Mouse (Mus musculus) MEL (cell line): ENCODE measurements around the gene Hmgcll1. TPM values are rescaled to one million over a fixed set of nuclear protein-coding genes. Genes with fewer than 3 reads are reported as not detected.

ENCODE experiments used
- DNase-seq: peaks from one replicate; pipeline ENCODE4 v3.0.0; 2011; ENCODE audit warnings: low read depth, low spot score
- H3K27ac ChIP-seq: 2 replicates; pipeline ENCODE4 v1.5.1; 2012; ENCODE audit warnings: low read depth, mild to moderate bottlenecking, control low read depth, low read length, moderate library complexity; ENCODE audit not compliant: control insufficient read depth
- H3K27me3 ChIP-seq, 2 experiments: fragments of 150-350 bp in 1 of 2; sonication (generic) in 1 of 2; 2 replicates each; pipeline ENCODE4 v1.6.1; 2012; ENCODE audit warnings: low read length in 2 of 2, mild to moderate bottlenecking in 2 of 2, improper control_type of control experiment in 1 of 2, moderate library complexity in 1 of 2; ENCODE audit not compliant: insufficient read depth in 2 of 2, control insufficient read depth in 1 of 2
- H3K36me3 ChIP-seq, 2 experiments: 2 replicates each; pipeline ENCODE4 v1.6.1; 2012 to 2014; ENCODE audit warnings: low read length in 2 of 2, improper control_type of control experiment in 1 of 2, inconsistent platforms in 1 of 2, mild to moderate bottlenecking in 1 of 2; ENCODE audit not compliant: insufficient read depth in 2 of 2, control insufficient read depth in 1 of 2
- H3K4me1 ChIP-seq, 2 experiments: fragments of 150-350 bp in 1 of 2; sonication (generic) in 1 of 2; 2 replicates each; pipeline ENCODE4 v1.6.1; 2012; ENCODE audit warnings: low read length in 2 of 2, improper control_type of control experiment in 1 of 2, mild to moderate bottlenecking in 1 of 2; ENCODE audit not compliant: insufficient read depth in 2 of 2, control insufficient read depth in 1 of 2
- H3K4me3 ChIP-seq, 2 experiments: fragments of 150-350 bp in 1 of 2; sonication (generic) in 1 of 2; 2 replicates each; pipeline ENCODE4 v1.5.1; 2012; ENCODE audit warnings: low read depth in 2 of 2, low read length in 2 of 2, mild to moderate bottlenecking in 2 of 2, moderate library complexity in 2 of 2, control low read depth in 1 of 2, improper control_type of control experiment in 1 of 2; ENCODE audit not compliant: control insufficient read depth in 1 of 2, insufficient read depth in 1 of 2
- H3K79me2 ChIP-seq: 2 replicates; pipeline ENCODE4 v1.6.1; 2012; ENCODE audit warnings: mild to moderate bottlenecking, low read length, moderate library complexity; ENCODE audit not compliant: control insufficient read depth, poor library complexity, insufficient read depth
- H3K9ac ChIP-seq: 2 replicates; pipeline ENCODE4 v1.6.1; 2012; ENCODE audit warnings: low read depth, mild to moderate bottlenecking, control low read depth, low read length, moderate library complexity; ENCODE audit not compliant: control insufficient read depth, poor library complexity, severe bottlenecking
- H3K9me3 ChIP-seq: fragments of 150-350 bp; sonication (generic); replicated peaks from 2 replicates; pipeline ENCODE4 v1.6.1; 2012; ENCODE audit warnings: mild to moderate bottlenecking, low read length, improper control_type of control experiment, moderate library complexity; ENCODE audit not compliant: insufficient read depth
- EP300 ChIP-seq, 2 experiments: IDR thresholded peaks; 2 replicates each; pipeline ENCODE4 v1.6.1; 2011; ENCODE audit warnings: improper control_type of control experiment in 2 of 2, low read length in 2 of 2, low read depth in 1 of 2, mild to moderate bottlenecking in 1 of 2
- ETS1 ChIP-seq: IDR thresholded peaks from 2 replicates; pipeline ENCODE4 v1.6.1; 2012; ENCODE audit warnings: low read depth, mild to moderate bottlenecking, inconsistent platforms, low read length, improper control_type of control experiment, moderate library complexity
- GATA1 ChIP-seq: IDR thresholded peaks from 2 replicates; pipeline ENCODE4 v1.6.1; 2011; ENCODE audit warnings: low read depth, low read length, improper control_type of control experiment
- JUND ChIP-seq: IDR thresholded peaks from 2 replicates; pipeline ENCODE4 v1.6.1; 2011; ENCODE audit warnings: low read depth, mild to moderate bottlenecking, improper control_type of control experiment, low read length
- MAFK ChIP-seq: IDR thresholded peaks from 2 replicates; pipeline ENCODE4 v1.6.1; 2011; ENCODE audit warnings: low read depth, mild to moderate bottlenecking, low read length, improper control_type of control experiment, borderline replicate concordance
- MAX ChIP-seq: IDR thresholded peaks from 2 replicates; pipeline ENCODE4 v1.6.1; 2011; ENCODE audit warnings: low read length, improper control_type of control experiment
- MYC ChIP-seq: IDR thresholded peaks from 2 replicates; pipeline ENCODE4 v1.6.1; 2011; ENCODE audit warnings: low read depth, mild to moderate bottlenecking, low read length, improper control_type of control experiment, moderate library complexity
- POLR2A ChIP-seq, 2 experiments: IDR thresholded peaks; 2 replicates each; pipeline ENCODE4 v1.6.1; 2011 to 2012; ENCODE audit warnings: low read length in 2 of 2, mild to moderate bottlenecking in 2 of 2, control low read depth in 1 of 2, improper control_type of control experiment in 1 of 2, low read depth in 1 of 2, moderate library complexity in 1 of 2; ENCODE audit not compliant: control insufficient read depth in 1 of 2, insufficient read depth in 1 of 2, poor library complexity in 1 of 2
- TAL1 ChIP-seq: IDR thresholded peaks from 2 replicates; pipeline ENCODE4 v1.6.1; 2012; ENCODE audit warnings: mild to moderate bottlenecking, inconsistent platforms, low read length, moderate library complexity, mixed read lengths
- TBP ChIP-seq: IDR thresholded peaks from 2 replicates; pipeline ENCODE4 v1.8.0; 2011; ENCODE audit warnings: low read depth, low read length, improper control_type of control experiment
- TCF12 ChIP-seq: IDR thresholded peaks from 2 replicates; pipeline ENCODE4 v1.6.1; 2014; ENCODE audit warnings: low read depth, mild to moderate bottlenecking, inconsistent platforms, low read length, improper control_type of control experiment, moderate library complexity
- UBTF ChIP-seq: IDR thresholded peaks from 2 replicates; pipeline ENCODE4 v1.6.1; 2012; ENCODE audit warnings: low read depth, mild to moderate bottlenecking, inconsistent platforms, low read length, improper control_type of control experiment, moderate library complexity, borderline replicate concordance; ENCODE audit not compliant: insufficient read depth
- ZNF384 ChIP-seq: IDR thresholded peaks from 2 replicates; pipeline ENCODE4 v1.6.1; 2012; ENCODE audit warnings: low read depth, mild to moderate bottlenecking, inconsistent platforms, low read length, improper control_type of control experiment
- polyA plus RNA-seq, 2 experiments: library from polyadenylated mRNA; stranded (reverse) in 1 of 2; unstranded in 1 of 2; fragments of >175 nt in 1 of 2; fragments of >200 nt in 1 of 2; gene quantifications; 2 replicates each; pipeline versions ENCODE4 v1.2.1 to v1.2.4; 2012; ENCODE audit warnings: low replicate concordance in 2 of 2, low read depth in 1 of 2; ENCODE audit not compliant: insufficient read length in 2 of 2, insufficient read depth in 1 of 2, missing spikeins in 1 of 2
- total RNA-seq: library from RNA; depleted of rRNA; stranded (reverse); fragments of 300-350 nt; gene quantifications from 2 replicates; pipeline ENCODE4 v1.2.3, GENCODE M21; 2012

Gene Hmgcll1
- total and polyA plus RNA-seq, 3 experiments, result not detected

- peak overlapping the region; percentile 49 for H3K27ac ChIP-seq
- DNase-seq, result peak; percentile 44
Observed at GRCm38 (mm10) chr9:75981139-75981538, 33.5 kb upstream of the Hmgcll1 start.

GRCm38 (mm10) chr9:75989491-75989890 lies 25.2 kb upstream of the Hmgcll1 start:
- Histone ChIP-seq H3K4me1 (no peaks in the 10 kb centered on the region), H3K9ac (no peak overlapping the region), H3K4me3 (no peak overlapping the region), H3K79me2 (no peaks in the 10 kb centered on the region), H3K36me3 (no peaks in the 10 kb centered on the region; a peak in 1 of 4 replicates), H3K9me3 (no peaks in the 10 kb centered on the region)
- no peak for TF ChIP-seq TBP
- no peak for TF ChIP-seq JUND
- TF ChIP-seq MAX, result no peak
- TF ChIP-seq TCF12, result no peak
- TF ChIP-seq, all 39 proteins: peak for 0
- no peak overlapping the region for H3K27ac ChIP-seq
- H3K27me3 ChIP-seq, result no peaks in the 10 kb centered on the region
- no peak for DNase-seq

More at GRCm38 (mm10) chr9:75981139-75981538, 33.5 kb upstream of the Hmgcll1 start:
- TF ChIP-seq ZNF384 (peak; percentile 92), GATA1 (peak; percentile 68), UBTF (no peak), EP300 (IDR thresholded peaks at IDR 0.05; ENCODE audit: low read depth in 1 of 2, low read length in 2 of 2) (peak; percentile 64 to 71; a peak in 3 of 4 replicates), TAL1 (peak; percentile 33), ETS1 (peak; percentile 63), JUND (no peak), MAFK (no peak), TCF12 (peak; percentile 80)
- H3K4me1 ChIP-seq, result peaks cover 9 to 13% of the 10 kb centered on the region in 2 experiments
- no peaks in the 10 kb centered on the region for H3K79me2 ChIP-seq
- peaks cover 0 to 23% of the 10 kb centered on the region in 2 experiments; a peak in 2 of 4 replicates for H3K36me3 ChIP-seq
- no peak overlapping the region for H3K9ac ChIP-seq
- H3K27me3 ChIP-seq, result no peaks in the 10 kb centered on the region
- no peaks in the 10 kb centered on the region for H3K9me3 ChIP-seq
- H3K4me3 ChIP-seq, result no peak overlapping the region

GRCm38 (mm10) chr9:75998791-75999350 lies 15.8 kb upstream of the Hmgcll1 start:
- Histone ChIP-seq H3K4me3 (peak overlapping the region in 1 of 2 experiments; percentile 33; a peak in 2 of 4 replicates), H3K4me1 (peaks cover 16 to 36% of the 10 kb centered on the region in 2 experiments), H3K9me3 (no peaks in the 10 kb centered on the region), H3K27me3 (no peaks in the 10 kb centered on the region), H3K27ac (peak overlapping the region; percentile 62), H3K79me2 (no peaks in the 10 kb centered on the region), H3K9ac (peak overlapping the region; percentile 27), H3K36me3 (peaks cover 0 to 40% of the 10 kb centered on the region in 2 experiments; a peak in 2 of 4 replicates)
- TF ChIP-seq ETS1 (peak; percentile 61; the same call in 1 of the 2 replicates), UBTF (no peak), MAFK (no peak), POLR2A (IDR thresholded peaks at IDR 0.05; ENCODE audit: control insufficient read depth in 1 of 2, insufficient read depth in 1 of 2, low read depth in 1 of 2, low read length in 2 of 2, poor library complexity in 1 of 2) (no peak), TAL1 (no peak), ZNF384 (no peak), GATA1 (peak; percentile 79), MYC (0 out of 2 replicates have a peak, but pooled peaks have one; percentile 33), TCF12 (0 out of 2 replicates have a peak, but pooled peaks have one; percentile 16), EP300 (IDR thresholded peaks at IDR 0.05; ENCODE audit: low read depth in 1 of 2, low read length in 2 of 2) (peak; percentile 60 to 71)
- DNase-seq, result peak; percentile 85
